Mouse (Mus musculus) liver, embryonic 14.5 days (tissue): ENCODE data around the gene Ankrd55. TPM values are rescaled to one million over a fixed set of nuclear protein-coding genes. Genes with fewer than 3 reads are reported as not detected.

Experiments
- ATAC-seq: fragments of 200-750 bp; cut with Nextera tagmentation; 2 replicates; pipeline ENCODE4 v1.8.0; 2017; ENCODE audit warnings: moderate number of reproducible peaks, mild to moderate bottlenecking, moderate library complexity; ENCODE audit not compliant: insufficient read depth
- DNase-seq, 3 experiments: peaks; one replicate each; pipeline ENCODE4 v3.0.0-alpha.2; 2012 to 2013; ENCODE audit warnings: low read depth in 3 of 3, low spot score in 3 of 3
- H3K27ac ChIP-seq: fragments of 300-500 bp; sonication (generic); 2 replicates; pipeline ENCODE4 v1.5.1; 2014; ENCODE audit warnings: moderate library complexity, mild to moderate bottlenecking, control low read depth, inconsistent platforms
- H3K27me3 ChIP-seq: fragments of 300-500 bp; sonication (generic); 2 replicates; pipeline ENCODE4 v1.6.1; 2014; ENCODE audit warnings: mild to moderate bottlenecking, low read length, moderate library complexity; ENCODE audit not compliant: control insufficient read depth, insufficient read depth
- H3K36me3 ChIP-seq: fragments of 300-500 bp; sonication (generic); replicated peaks from 2 replicates; pipeline ENCODE4 v1.6.1; 2014; ENCODE audit warnings: low read depth; ENCODE audit not compliant: control insufficient read depth, insufficient read depth
- H3K4me1 ChIP-seq, 2 experiments: fragments of 200-500 bp in 1 of 2; fragments of 300-500 bp in 1 of 2; sonication (generic) in 1 of 2; replicated peaks; 2 replicates each; pipeline ENCODE4 v1.6.1; 2012 to 2014; ENCODE audit warnings: antibody characterized with exemption in 1 of 2, inconsistent platforms in 1 of 2, low read length in 1 of 2; ENCODE audit not compliant: control insufficient read depth in 2 of 2, insufficient read depth in 2 of 2
- H3K4me2 ChIP-seq: fragments of 300-500 bp; sonication (generic); 2 replicates; pipeline ENCODE4 v1.6.1; 2014; ENCODE audit warnings: low read depth, mild to moderate bottlenecking, control low read depth, moderate library complexity
- H3K4me3 ChIP-seq, 2 experiments: fragments of 200-500 bp in 1 of 2; fragments of 300-500 bp in 1 of 2; sonication (generic) in 1 of 2; 2 replicates each; pipeline ENCODE4 v1.5.1; 2012 to 2014; ENCODE audit warnings: low read depth in 2 of 2, low read length in 2 of 2, mild to moderate bottlenecking in 2 of 2, control low read depth in 1 of 2, inconsistent platforms in 1 of 2, moderate library complexity in 1 of 2; ENCODE audit not compliant: insufficient read depth in 1 of 2
- H3K9ac ChIP-seq: fragments of 300-500 bp; sonication (generic); replicated peaks from 2 replicates; pipeline ENCODE4 v1.6.1; 2014; ENCODE audit warnings: mild to moderate bottlenecking, control low read depth, moderate library complexity
- H3K9me3 ChIP-seq: fragments of 300-500 bp; sonication (generic); 2 replicates; pipeline ENCODE4 v1.6.1; 2016; ENCODE audit warnings: low read length, mixed read lengths; ENCODE audit not compliant: control insufficient read depth
- CTCF ChIP-seq: IDR thresholded peaks from 2 replicates; pipeline ENCODE4 v1.5.1; 2016; ENCODE audit warnings: antibody characterized with exemption, low read depth, control low read depth
- EP300 ChIP-seq: IDR thresholded peaks from 2 replicates; pipeline ENCODE4 v1.6.1; 2016; ENCODE audit warnings: antibody characterized with exemption, low read depth
- WGBS: fragments of 180-500 bp; shearing (Covaris S2); extraction: QIAGEN DNeasy Blood & Tissue Kit; methylation state at CpG from one replicate; pipeline ENCODE4 v1.1.7; 2014; ENCODE audit not compliant: insufficient replicate concordance; 5-methylcytosine and 5-hydroxymethylcytosine counted together
- polyA plus RNA-seq, 2 experiments: library from polyadenylated mRNA; depleted of rRNA in 1 of 2; stranded (reverse) in 1 of 2; unstranded in 1 of 2; fragments of >200 nt; fragmentation: Nextera tagmentation in 1 of 2; extraction: Ambion mirVana in 1 of 2; gene quantifications; 2 replicates each; pipeline versions ENCODE4 v1.2.1 to v1.2.3; 2012 to 2014

Ankrd55 gene
- polyA plus RNA-seq, 2 experiments = 0.10 to 0.13 TPM

- Histone ChIP-seq H3K4me2 (no peak overlapping the region), H3K27ac (no peak overlapping the region), H3K9ac (no peak overlapping the region), H3K36me3 (no peaks in the 10 kb centered on the region), H3K4me3 (no peak overlapping the region), H3K9me3 (no peaks in the 10 kb centered on the region), H3K27me3 (no peaks in the 10 kb centered on the region), H3K4me1 (peaks cover 0 to 6% of the 10 kb centered on the region in 2 experiments; a peak in 2 of 4 replicates)
- ATAC-seq (no peak), DNase-seq (no peak)
- TF ChIP-seq CTCF = no peak
- no peak for TF ChIP-seq EP300
- WGBS = 41% methylated on average over 4 of the region's 4 CpGs
These were observed 1.7 kb downstream of the Ankrd55 start for GRCm38 (mm10) chr13:112289981-112290380.

GRCm38 (mm10) chr13:112292489-112292888 lies 4.2 kb downstream of the Ankrd55 start:
- no peak for TF ChIP-seq EP300
- no peak for TF ChIP-seq CTCF
- 21% methylated on average over 4 of the region's 4 CpGs for WGBS

GRCm38 (mm10) chr13:112293092-112293491 lies 4.8 kb downstream of the Ankrd55 start:
- DNase-seq (no peak), ATAC-seq (no peak)
- H3K9me3 ChIP-seq = no peaks in the 10 kb centered on the region
- H3K27ac ChIP-seq = no peak overlapping the region
- no peaks in the 10 kb centered on the region for H3K36me3 ChIP-seq
- no peaks in the 10 kb centered on the region for H3K27me3 ChIP-seq
- WGBS = 76% methylated on average over 6 of the region's 6 CpGs
- no peak overlapping the region for H3K4me2 ChIP-seq
- H3K4me3 ChIP-seq = no peak overlapping the region
- H3K4me1 ChIP-seq = peaks cover 0 to 1% of the 10 kb centered on the region in 2 experiments; a peak in 1 of 4 replicates
- H3K9ac ChIP-seq = no peak overlapping the region
- TF ChIP-seq EP300 (no peak), CTCF (no peak)

More at GRCm38 (mm10) chr13:112292489-112292888, 4.2 kb downstream of the Ankrd55 start:
- no peaks in the 10 kb centered on the region for H3K9me3 ChIP-seq
- no peak for DNase-seq
- peaks cover 0 to 6% of the 10 kb centered on the region in 2 experiments; a peak in 2 of 4 replicates for H3K4me1 ChIP-seq
- no peak overlapping the region for H3K9ac ChIP-seq
- no peaks in the 10 kb centered on the region for H3K27me3 ChIP-seq
- no peak for ATAC-seq
- no peak overlapping the region for H3K4me2 ChIP-seq
- no peaks in the 10 kb centered on the region for H3K36me3 ChIP-seq
- no peak overlapping the region for H3K27ac ChIP-seq
- H3K4me3 ChIP-seq = no peak overlapping the region

GRCm38 (mm10) chr13:112294446-112294845 lies 6.2 kb downstream of the Ankrd55 start:
- ATAC-seq (no peak), DNase-seq (no peak)
- H3K4me1 ChIP-seq = no peaks in the 10 kb centered on the region
- H3K9ac ChIP-seq = no peak overlapping the region
- no peak overlapping the region for H3K27ac ChIP-seq
- TF ChIP-seq CTCF (no peak), EP300 (no peak)
- no peaks in the 10 kb centered on the region for H3K27me3 ChIP-seq
- H3K9me3 ChIP-seq = no peaks in the 10 kb centered on the region
- 73% methylated on average over 6 of the region's 6 CpGs for WGBS
- no peaks in the 10 kb centered on the region for H3K36me3 ChIP-seq
- H3K4me3 ChIP-seq = no peak overlapping the region
- H3K4me2 ChIP-seq = no peak overlapping the region

GRCm38 (mm10) chr13:112297781-112298180 lies 9.5 kb downstream of the Ankrd55 start:
- TF ChIP-seq EP300 (no peak), CTCF (no peak)
- Histone ChIP-seq H3K27ac (no peak overlapping the region), H3K4me2 (no peak overlapping the region), H3K36me3 (no peaks in the 10 kb centered on the region), H3K4me3 (no peak overlapping the region), H3K27me3 (no peaks in the 10 kb centered on the region), H3K4me1 (no peaks in the 10 kb centered on the region), H3K9me3 (no peaks in the 10 kb centered on the region), H3K9ac (no peak overlapping the region)
- ATAC-seq (no peak), DNase-seq (no peak)
- whole genome bisulfite sequencing = 74% methylated on average over 6 of the region's 6 CpGs
